Mouse (Mus musculus) frontal cortex, postnatal 14 days (tissue): ENCODE results near the gene Irf5.
"Not testable (repeated sequence)": the region's sequence is repeated elsewhere in the genome, so short reads cannot be mapped to it uniquely, and the experiment has no call there.

Experiments
- DNase-seq, 2 experiments: peaks; one replicate each; pipeline ENCODE4 v3.0.0; 2022; ENCODE audit warnings: low spot score in 2 of 2

Gene Irf5

DNA sequence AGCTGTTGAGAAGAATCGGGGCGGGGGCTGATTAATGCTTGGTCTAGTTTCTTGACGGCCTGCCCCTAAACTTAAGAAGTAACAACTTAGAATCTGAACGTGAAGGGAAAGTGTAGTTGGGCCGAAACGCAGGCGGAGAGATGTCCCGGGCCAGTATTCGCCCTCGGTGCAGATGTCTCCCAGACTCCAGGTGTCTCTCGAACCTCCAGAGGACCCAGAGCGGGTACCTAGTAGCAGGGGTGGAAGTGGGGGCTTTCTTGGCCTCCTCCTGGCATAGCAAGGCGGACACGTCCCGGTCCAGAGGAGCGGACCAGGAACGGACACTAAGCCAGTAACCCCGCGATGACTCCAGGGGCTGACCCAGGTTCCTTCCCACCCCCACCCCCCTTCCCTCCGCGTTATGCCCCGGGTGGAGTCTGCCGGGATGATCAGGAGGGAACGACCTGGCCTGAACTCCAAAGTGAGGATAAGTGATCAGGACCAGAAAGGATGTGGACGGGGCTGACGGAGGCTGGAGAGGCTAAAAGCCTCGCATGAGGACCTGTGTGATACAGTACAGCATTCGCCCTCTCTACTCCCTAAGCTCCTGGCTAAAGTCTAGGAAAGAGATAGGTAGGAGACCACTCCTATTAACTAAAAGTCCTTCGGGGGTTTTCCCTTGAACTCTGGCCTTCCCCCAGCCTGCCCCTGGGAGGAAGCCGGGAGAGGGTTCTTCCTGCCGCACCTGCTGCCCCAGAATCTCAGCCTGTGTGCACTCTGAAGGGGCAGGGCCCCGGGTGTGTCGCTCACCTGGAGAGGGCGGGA is 1.1 kb downstream of the Irf5 start:
- DNase-seq: no peak

DNA sequence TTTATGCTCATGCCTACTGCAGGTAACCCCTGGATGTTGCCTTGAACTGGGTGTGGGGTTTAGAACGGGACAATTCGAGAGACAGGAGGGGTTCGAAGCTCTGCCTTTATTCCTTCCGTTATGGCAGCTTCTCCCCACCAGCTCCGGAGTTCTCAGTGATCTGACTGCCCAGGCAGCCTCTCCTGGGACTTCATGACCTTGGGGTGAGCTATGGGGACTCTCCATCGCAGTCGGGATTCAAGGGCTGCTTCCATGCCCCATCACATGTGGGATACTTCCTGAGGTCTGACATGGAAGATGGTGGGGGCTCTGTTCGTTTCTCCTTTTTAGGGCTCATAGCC is 1.7 kb downstream of the Irf5 start:
- DNase-seq: no peak

DNA sequence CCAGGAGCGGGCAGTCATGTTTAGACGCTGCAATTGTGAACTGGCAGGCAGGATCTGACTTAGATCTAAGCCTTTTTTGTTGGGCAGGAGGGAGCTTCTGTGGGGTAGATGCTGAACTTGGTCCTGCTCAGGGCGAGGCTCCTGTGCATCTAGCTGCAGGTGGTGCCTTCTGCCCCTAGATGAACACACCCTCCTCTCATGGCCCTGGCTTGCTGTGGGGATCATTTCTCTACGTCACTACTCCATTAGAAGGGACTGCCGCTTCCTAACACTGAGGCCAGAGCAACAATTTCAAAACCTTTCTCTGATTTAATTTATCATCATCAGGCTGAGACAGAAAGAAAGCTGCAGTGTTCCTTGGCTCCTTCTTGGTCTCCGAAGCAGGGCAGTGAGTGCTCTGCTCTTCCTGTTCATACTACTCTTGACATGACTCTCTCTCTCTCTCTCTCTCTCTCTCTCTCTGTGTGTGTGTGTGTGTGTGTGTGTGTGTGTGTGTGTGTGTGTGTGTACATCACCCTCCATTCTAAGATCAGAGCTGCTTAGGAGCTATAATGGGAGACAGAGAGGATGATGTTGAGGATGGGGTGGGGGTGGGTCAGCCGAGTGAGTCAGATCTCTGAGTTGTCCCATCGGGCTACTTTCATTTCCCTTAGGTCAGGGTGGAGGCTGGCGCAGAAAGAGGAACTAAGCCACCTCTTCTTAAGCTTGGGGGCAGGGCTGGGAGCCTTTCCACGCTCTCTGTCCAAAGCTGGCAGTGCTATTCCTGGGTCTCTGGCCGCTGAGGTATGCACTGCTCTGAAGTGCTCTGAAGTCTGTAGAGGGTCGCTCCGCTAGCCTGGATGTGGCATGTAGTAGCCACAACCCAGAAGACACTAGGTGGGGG is 2.4 kb downstream of the Irf5 start:
- no peak for DNase-seq

DNA sequence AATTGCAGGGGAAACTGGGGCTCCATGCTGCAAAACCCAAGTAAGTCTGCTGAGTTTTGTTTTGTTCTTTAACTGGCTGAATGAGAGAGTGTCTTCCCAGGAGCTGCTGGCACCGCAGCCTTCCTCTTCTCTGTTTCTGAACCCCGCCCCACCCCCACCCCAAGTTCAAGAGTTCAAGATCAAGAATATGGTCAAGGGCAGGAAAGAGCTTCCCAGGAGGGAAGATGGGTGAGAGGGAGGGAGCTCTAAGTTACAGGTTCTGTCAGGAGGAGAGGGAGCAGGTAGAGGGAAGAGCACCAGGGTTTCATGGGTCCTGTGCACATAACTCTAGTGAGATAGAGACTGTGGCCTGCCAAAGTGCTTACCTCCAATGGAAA is 3.0 kb downstream of the Irf5 start:
- no peak for DNase-seq

DNA sequence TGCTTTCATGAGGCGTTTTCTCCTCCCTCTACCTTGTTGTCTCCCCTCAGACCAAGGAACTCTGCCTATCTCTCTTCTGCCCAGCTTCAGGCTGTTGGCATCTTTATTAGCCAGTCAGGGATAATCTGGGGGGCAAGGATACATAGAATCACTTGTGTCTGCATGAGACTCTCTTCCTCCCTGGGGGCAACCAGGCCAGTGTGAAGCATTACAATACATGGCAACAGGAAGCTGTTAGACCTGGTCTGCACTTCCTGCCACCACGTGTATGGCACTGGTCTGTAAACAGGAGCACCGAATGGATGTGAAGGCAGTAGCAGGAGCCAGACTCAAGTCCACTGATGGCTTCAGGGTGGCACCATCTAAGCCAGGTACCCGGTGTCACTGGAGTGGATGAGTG is 3.6 kb downstream of the Irf5 start:
- DNase-seq: no peak

DNA sequence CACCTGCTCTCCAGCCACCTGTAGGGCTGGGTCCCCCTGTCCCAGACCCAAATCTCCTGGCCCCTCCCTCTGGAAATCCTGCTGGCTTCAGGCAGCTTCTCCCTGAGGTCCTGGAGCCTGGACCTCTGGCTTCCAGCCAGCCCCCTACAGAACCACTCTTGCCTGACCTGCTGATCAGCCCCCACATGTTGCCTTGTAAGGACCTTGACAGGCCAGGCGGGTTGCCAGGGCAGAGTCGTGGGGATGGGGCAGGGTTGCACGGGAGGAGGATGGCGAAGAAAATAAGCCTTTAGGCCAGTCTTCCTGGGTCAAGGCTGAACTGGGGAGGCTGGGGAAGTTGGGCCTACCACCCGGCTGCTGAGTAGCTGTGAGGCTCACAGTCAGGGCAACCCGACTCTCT is 8.9 kb downstream of the Irf5 start:
- no peak for DNase-seq

DNA sequence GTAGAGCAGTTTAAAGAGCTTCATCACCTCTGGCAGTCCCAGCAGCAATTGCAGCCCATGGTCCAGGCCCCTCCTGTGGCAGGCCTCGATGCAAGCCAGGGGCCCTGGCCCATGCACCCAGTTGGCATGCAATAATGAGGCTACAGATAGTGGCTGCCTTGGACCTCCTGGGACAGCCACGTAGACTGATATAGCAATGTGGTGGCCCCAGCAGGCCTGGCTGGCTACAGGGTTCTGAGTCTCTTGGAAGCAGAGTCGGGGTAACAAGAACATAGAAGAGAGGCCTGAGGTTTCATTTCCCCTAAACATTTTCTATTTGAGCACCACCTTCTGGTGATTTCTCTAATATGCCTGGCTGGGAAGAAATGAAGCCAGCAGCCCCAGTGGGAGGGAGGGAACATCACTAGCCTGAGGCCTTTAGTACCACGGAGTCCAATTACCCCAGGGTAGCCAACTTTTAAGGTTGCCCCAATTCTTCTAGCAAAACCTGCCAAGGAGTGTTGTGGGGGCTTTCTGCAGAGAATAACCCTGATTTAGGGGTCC is 10.3 kb downstream of the Irf5 start:
- DNase-seq: no peak

DNA sequence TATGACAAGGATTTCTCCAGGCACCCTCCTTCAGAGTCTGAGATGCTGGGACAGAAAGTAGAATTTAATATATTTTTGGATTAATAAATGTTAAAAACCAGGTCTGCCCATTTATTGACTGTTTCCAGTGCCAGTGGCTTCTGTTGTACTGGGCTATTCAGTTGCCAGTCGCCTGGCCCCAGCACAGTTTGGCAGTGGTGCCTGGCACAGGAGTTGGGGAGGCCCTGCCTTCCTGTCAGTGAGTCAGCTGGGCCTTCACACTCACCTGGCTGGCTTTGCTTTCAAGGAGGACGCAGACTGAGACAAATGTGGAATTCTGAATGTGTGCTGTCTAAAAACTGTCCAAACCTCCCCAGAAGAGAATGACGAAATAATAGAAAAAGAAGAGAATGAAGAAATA is 10.8 kb downstream of the Irf5 start:
- no peak for DNase-seq

DNA sequence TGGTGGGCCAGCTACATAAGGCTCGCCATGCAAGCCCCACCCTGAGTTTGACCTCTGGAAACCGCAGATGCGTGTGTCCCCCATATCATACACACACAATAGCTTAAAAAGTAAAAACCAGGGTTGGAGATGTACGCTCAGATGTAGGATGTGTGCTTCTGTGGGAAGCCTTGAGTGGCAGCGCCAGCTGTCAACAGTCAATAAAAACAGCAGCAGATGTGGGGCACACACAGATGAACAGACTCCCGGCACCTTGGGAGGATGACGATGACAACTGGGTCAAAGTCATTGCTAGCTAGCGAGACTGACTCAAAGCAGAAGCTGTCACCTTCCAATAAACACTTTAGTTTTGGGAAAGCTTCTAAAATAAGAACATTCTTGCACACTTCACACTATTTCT is 13.1 kb downstream of the Irf5 start:
- DNase-seq: no peak

DNA sequence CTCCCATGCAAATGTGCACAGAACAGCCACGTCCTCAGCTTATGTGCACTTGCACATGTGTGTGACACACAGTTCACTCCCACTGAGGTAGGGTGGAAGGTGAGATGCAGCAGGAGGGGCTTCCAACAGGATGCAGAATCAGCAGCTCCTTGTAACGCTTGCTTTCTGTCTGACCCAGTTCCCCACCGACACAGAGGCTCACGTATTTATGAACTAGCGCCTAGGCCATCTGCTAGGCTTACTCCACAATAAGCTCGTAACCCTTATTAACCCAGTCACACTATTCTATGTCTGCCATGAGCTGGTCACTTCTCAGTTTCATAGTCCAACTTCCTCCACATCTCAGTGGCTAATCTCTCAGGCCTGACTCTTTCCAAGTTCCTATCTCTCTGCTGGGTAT is 13.8 kb downstream of the Irf5 start:
- no peak for DNase-seq

DNA sequence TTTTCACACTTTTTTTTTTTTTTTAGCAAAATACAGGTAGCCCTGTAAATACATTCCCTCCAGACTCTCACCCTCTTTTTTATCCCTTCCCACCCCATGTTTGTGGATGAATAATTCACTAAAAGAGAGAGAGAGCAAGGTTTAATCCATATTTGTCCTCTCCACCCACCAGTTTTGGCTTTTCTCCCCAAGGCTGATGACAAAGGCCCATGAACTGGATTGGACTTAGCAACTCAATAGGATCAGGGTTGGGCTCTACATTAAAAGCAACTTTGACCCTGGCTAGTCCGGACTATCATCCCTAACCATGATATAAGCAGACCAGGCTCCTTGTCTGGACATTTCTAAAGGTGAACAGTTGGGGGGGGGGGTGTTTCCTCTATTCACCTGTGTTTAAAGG is 14.5 kb downstream of the Irf5 start:
- DNase-seq: no peak

DNA sequence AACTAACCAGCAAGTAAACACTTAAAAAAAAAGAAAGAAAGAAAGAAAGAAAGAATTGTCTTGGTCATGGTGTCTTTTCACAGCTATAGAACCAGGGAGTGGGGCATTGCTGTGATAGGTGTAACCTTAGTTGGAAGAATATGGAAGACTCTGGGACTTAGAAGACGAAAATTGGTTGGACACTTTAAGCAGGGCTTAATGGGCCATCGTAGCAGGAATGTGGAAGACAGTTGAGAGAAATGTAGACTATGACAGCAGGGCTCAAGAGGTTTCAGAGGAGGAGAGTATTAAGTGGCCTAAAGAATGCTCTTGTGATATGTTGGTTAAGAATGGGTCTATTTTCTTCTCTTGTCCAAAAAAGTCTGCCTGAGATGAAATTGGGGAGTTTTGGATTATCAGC is 19.2 kb downstream of the Irf5 start:
- no peak for DNase-seq

DNA sequence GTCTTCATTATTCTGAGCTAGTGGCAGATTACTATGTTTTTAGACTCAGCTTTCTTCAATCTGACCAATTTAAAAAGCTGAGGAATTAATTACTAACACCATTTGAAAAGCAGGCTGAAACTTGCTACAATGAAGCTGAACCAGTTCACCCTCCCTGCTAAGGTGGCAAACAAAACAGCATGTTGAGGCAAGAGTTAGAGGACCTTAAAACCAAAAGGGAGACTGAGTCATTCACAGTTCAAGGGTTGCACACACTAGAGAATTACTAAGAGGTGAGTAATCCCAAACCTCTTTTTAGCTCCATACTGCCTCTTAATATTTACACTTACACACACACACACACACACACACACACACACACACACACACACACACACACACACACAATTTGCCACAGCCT is 21.2 kb downstream of the Irf5 start:
- DNase-seq: no peak

DNA sequence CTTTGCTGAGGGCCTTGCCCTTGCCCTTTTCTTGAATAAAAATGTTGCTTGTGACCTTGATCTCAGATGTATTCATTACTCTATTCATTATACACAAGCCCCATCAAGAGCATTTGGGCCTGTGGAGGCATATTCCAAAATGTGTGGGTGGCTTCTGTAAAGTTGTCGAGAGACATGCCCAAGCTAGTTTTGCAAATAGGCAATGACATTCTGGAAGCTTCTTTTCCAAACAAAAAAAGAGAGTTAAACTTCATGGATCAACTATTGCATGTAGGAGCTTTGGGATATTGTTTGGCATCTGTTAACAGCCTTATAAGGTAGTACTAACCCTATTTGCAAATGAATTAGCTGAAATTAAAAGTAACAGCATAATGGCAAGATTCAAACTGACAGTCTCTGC is 21.7 kb downstream of the Irf5 start:
- DNase-seq: no peak

DNA sequence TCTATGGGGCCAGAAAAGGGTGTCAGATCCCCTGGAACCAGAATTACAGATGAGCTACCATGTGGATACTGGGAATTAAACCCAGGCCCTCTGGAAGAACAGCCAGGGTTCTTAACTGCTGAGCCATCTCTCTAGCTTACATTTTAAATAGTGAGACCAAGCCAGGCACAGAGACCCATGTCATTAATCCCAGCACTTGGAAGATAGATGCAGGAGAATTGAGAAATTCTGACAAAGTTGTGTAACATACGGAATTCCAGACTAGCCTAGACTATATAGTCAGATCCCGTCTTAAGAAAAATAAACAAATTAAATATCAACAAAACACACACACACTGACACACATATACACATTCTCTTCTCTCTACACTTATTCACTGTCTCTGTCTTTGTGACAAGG is 26.1 kb downstream of the Irf5 start:
- DNase-seq: no peak

DNA sequence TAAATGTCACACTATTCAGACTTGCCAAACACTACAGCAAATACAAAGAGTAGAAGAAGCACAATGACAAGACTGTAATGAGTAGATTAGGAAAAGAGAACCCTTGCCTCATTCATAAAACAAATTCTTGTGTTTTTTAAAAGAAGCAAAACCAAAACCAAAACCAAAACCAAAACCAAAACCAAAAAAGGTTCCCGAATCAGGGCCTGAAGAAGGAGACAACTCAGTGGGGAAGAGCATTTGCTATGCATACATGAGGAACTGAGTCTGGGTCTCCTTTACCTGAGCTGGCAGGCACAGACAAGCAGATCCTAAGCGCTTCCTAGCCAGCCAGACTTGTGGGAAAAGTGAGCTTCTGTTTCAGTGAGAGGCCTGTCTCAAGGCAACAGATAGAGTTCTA is 30.7 kb downstream of the Irf5 start:
- no peak for DNase-seq

DNA sequence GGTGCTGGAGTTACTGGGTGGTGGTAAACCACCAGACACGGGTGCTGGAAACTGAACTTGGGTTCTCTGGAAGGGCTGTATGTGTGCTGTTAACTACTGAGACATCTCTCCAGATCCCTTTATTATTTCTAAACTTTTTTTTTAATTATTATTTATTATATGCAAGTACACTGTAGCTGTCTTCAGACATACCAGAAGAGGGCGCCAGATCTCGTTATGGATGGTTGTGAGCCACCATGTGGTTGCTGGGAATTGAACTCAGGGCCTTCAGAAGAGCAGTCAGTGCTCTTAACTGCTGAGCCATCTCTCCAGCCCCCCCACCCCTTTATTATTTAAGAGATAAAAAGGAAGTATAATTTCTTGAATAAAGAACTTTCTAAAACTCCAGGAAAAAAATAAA is 50.0 kb downstream of the Irf5 start:
- DNase-seq: not testable (repeated sequence)

DNA sequence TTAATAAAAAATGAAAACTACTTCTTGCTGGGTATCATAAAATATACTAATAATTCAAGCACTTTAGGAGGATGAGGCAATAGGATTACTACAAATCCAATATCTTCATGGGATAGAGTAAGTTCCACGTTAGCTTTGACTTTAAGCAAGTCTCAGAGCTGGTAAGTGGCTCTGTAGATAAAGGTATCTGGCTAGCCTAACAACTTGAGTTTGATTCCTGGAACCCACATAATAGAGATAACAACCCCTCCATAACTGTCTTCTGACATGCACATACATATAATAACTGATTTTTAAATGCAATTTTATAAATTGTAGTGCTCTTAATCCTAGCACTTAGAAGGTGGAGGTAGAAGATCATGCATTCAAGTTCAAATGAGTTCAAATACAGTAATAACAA is 54.3 kb downstream of the Irf5 start:
- DNase-seq: no peak

DNA sequence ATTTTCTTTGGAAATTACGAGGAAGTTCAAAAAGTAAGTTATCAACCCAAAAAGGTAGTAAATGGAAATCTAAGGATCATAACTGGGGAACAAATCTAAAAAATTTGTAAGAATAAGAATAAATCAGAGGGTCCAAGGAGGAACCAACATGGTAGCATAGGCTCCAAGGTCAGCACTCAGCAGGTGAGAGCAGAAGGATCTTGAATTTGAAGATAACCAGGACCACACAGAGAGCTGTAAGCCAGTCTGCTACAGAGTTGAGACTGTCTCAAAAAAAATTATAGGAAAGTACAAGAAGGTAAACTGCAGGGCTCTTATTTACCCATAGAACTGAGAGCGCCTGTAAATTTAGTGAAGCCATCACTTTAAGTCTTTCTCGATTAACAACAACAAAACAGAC is 54.8 kb downstream of the Irf5 start:
- DNase-seq: no peak
